In the genomic region with DNA sequence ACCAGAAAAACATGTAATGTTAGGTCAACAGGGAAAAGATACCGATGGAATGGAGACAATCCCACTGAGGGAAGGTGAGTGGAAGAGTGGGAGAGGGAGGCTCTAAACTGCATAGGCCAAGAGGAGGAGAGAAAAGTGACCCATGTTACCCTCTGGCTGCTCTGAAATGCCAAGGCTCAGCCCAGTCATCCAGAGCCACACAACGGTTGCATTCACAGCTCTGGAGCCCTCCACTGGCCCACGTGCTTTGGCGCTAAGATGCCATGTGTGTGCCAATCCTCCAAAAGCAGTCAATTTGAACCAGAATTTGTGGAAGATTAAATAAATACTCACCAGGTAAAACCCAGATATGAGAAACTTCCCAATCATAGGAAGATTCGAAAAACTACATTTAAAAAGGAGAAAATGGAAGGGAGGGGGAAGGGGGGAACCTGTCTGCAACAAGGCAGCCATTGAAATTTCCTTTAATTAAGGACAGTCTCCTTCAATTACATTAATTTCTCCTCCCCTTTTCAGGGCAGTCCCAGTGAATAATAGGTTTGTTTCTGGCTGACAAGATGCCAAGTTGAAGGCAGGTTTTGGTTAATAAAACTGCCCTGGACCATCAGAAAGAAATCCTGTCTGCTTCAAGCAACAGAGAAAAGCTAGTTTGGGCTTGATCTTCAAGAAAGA, we compare ENCODE assay signal across 9 mouse cellular contexts.
DNase-seq lines count a peak whose midpoint lies in the region; ATAC-seq lines count a peak whose summit lies in the region.
"Had no signal": no experiment of that assay in that cellular context is flagged by ENCODE, and none has a peak within 500 bp of the region (broad histone marks: within the 10 kb centered on the region; RNA-seq: fewer than 3 reads in every experiment).

No protein-coding gene starts in this region.

- no peak overlapping the region for H3K9ac ChIP-seq in embryonic facial prominence, embryonic 15.5 days
- H3K9ac ChIP-seq: heart, embryonic 15.5 days; lung, embryonic 14.5 days had no signal

- no peaks in the 10 kb centered on the region for H3K9me3 ChIP-seq in embryonic facial prominence, embryonic 15.5 days (replicated peaks)
- H3K9me3 ChIP-seq: heart, embryonic 15.5 days had no signal

- H3K4me1 ChIP-seq in embryonic facial prominence, embryonic 15.5 days = peaks cover 8% of the 10 kb centered on the region; the same call in 1 of the 2 replicates

- no peaks in the 10 kb centered on the region for H3K27me3 ChIP-seq in embryonic facial prominence, embryonic 15.5 days
- H3K27me3 ChIP-seq: heart, embryonic 15.5 days had no signal

- WGBS in embryonic facial prominence, embryonic 15.5 days = 48% methylated on average over 5 of the region's 5 CpGs

- peak; percentile 46 for DNase-seq in retina, postnatal 1 day
- DNase-seq in retina, embryonic 14.5 days (ENCODE audit: low spot score) = no peak
- peak; percentile 70 for DNase-seq in layer of hippocampus, adult 9-11 months
- no peak for DNase-seq in embryo, embryonic 10.5 days (ENCODE audit: low spot score)
- no peak for DNase-seq in adipocyte (ENCODE audit: low spot score)
- DNase-seq in thymus, postnatal 14 days = no peak

- no peak for ATAC-seq in embryonic facial prominence, embryonic 15.5 days (ENCODE audit: insufficient number of reproducible peaks, low FRiP score, low TSS enrichment, low read depth)

- H3K4me3 ChIP-seq in embryonic facial prominence, embryonic 15.5 days (replicated peaks) = no peak overlapping the region
- H3K4me3 ChIP-seq: heart, embryonic 15.5 days had no signal

- no peaks in the 10 kb centered on the region for H3K36me3 ChIP-seq in embryonic facial prominence, embryonic 15.5 days
- H3K36me3 ChIP-seq: heart, embryonic 15.5 days had no signal

- H3K4me2 ChIP-seq in embryonic facial prominence, embryonic 15.5 days (replicated peaks) = no peak overlapping the region
- H3K4me2 ChIP-seq: heart, embryonic 15.5 days; lung, embryonic 14.5 days had no signal

- 0 out of 2 replicates have a peak overlapping the region, but pooled peaks have one; percentile 23 for H3K27ac ChIP-seq in embryonic facial prominence, embryonic 15.5 days (replicated peaks)
- H3K27ac ChIP-seq: heart, embryonic 15.5 days had no signal

Comparison
In these comparisons a context has a peak if more than half of its experiments do, and no peak if none do; other contexts are left out.
1. DNase-seq: peak in retina, postnatal 1 day (single experiment) and layer of hippocampus, adult 9-11 months (single experiment); none in retina, embryonic 14.5 days (single experiment), embryo, embryonic 10.5 days (single experiment), adipocyte (single experiment) and thymus, postnatal 14 days (single experiment).